Mouse (Mus musculus): ENCODE data around the gene Cox19.

DNA sequence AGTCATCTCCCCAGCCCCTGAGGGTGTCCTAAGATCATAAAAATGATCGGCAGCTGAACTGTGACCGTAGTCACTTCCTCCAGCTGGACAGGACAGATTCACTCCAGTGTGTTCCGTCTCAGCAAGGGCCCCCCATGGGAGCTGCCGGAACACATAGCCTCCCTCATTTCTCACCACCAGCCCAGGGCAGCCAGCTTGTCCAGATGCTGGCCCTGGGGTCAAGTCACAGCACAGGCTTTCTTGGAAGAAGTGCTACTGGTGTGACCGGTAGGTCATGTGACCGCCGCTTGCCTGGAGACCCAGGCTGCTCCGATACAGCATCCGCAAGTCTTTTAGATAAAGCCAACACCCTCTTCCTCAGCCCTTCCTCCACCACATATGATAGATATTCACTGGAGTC is 37.7 kb downstream of the Cox19 start:
- no peak for TF ChIP-seq CTCF (IDR thresholded peaks at IDR 0.05)
- TF ChIP-seq EP300 (IDR thresholded peaks at IDR 0.05), result no peak
